Mouse (Mus musculus): Measurements from ENCODE around the gene Birc2. TPM values are rescaled to one million over a fixed set of nuclear protein-coding genes. Genes with fewer than 3 reads are reported as not detected.

The Birc2 gene
- polyA plus RNA-seq, 1 experiment from 2014 or later = 39.8 TPM

GRCm38 (mm10) chr9:7789764-7790575 lies 46.9 kb downstream of the Birc2 start:
- Histone ChIP-seq H3K4me2 (replicated peaks; ENCODE audit: low read depth, low read length) (no peak overlapping the region), H3K9me3 (ENCODE audit: low read length) (no peaks in the 10 kb centered on the region), H3K4me3 (ENCODE audit: low read length) (no peak overlapping the region), H3K27me3 (ENCODE audit: insufficient read depth, low read length) (no peaks in the 10 kb centered on the region), H3K27ac (ENCODE audit: low read length) (no peak overlapping the region), H3K4me1 (ENCODE audit: insufficient read depth, low read length) (no peaks in the 10 kb centered on the region), H3K36me3 (ENCODE audit: insufficient read depth, low read length) (peaks cover 24% of the 10 kb centered on the region), H3K9ac (replicated peaks; ENCODE audit: low read length) (no peak overlapping the region)
- no peak for ATAC-seq (ENCODE audit: low FRiP score, low TSS enrichment)
- WGBS = 77% methylated on average over 8 of the region's 8 CpGs

- WGBS = 72% methylated on average over 6 of the region's 6 CpGs
- Histone ChIP-seq H3K4me1 (ENCODE audit: insufficient read depth, low read length) (no peaks in the 10 kb centered on the region), H3K36me3 (ENCODE audit: insufficient read depth, low read length) (peaks cover 20% of the 10 kb centered on the region), H3K4me3 (ENCODE audit: low read length) (no peak overlapping the region), H3K27me3 (ENCODE audit: insufficient read depth, low read length) (no peaks in the 10 kb centered on the region), H3K4me2 (replicated peaks; ENCODE audit: low read depth, low read length) (no peak overlapping the region), H3K9me3 (ENCODE audit: low read length) (no peaks in the 10 kb centered on the region), H3K9ac (replicated peaks; ENCODE audit: low read length) (no peak overlapping the region), H3K27ac (ENCODE audit: low read length) (no peak overlapping the region)
- no peak for ATAC-seq (ENCODE audit: low FRiP score, low TSS enrichment)
Measured at GRCm38 (mm10) chr9:7788411-7788810, 48.5 kb downstream of the Birc2 start.

- no peaks in the 10 kb centered on the region for H3K9me3 ChIP-seq (ENCODE audit: low read length)
- 90% methylated on average over 7 of the region's 7 CpGs for WGBS
Measured at GRCm38 (mm10) chr9:7786086-7786485, 50.8 kb downstream of the Birc2 start.

GRCm38 (mm10) chr9:7785396-7785795 lies 51.5 kb downstream of the Birc2 start:
- no peaks in the 10 kb centered on the region for H3K27me3 ChIP-seq (ENCODE audit: insufficient read depth, low read length)
- H3K4me2 ChIP-seq (replicated peaks; ENCODE audit: low read depth, low read length) = no peak overlapping the region
- no peaks in the 10 kb centered on the region for H3K4me1 ChIP-seq (ENCODE audit: insufficient read depth, low read length)
- no peaks in the 10 kb centered on the region for H3K9me3 ChIP-seq (ENCODE audit: low read length)
- H3K4me3 ChIP-seq (ENCODE audit: low read length) = no peak overlapping the region
- H3K9ac ChIP-seq (replicated peaks; ENCODE audit: low read length) = no peak overlapping the region
- peaks cover 13% of the 10 kb centered on the region for H3K36me3 ChIP-seq (ENCODE audit: insufficient read depth, low read length)
- no peak for ATAC-seq (ENCODE audit: low FRiP score, low TSS enrichment)
- 81% methylated on average over 3 of the region's 3 CpGs for whole genome bisulfite sequencing
- H3K27ac ChIP-seq (ENCODE audit: low read length) = no peak overlapping the region

More at GRCm38 (mm10) chr9:7786086-7786485, 50.8 kb downstream of the Birc2 start:
- H3K9ac ChIP-seq (replicated peaks; ENCODE audit: low read length) = no peak overlapping the region
- H3K27ac ChIP-seq (ENCODE audit: low read length) = no peak overlapping the region
- no peak overlapping the region for H3K4me2 ChIP-seq (replicated peaks; ENCODE audit: low read depth, low read length)
- H3K36me3 ChIP-seq (ENCODE audit: insufficient read depth, low read length) = peaks cover 13% of the 10 kb centered on the region
- no peak overlapping the region for H3K4me3 ChIP-seq (ENCODE audit: low read length)
- no peaks in the 10 kb centered on the region for H3K4me1 ChIP-seq (ENCODE audit: insufficient read depth, low read length)
- ATAC-seq (ENCODE audit: low FRiP score, low TSS enrichment) = no peak
- no peaks in the 10 kb centered on the region for H3K27me3 ChIP-seq (ENCODE audit: insufficient read depth, low read length)

- Histone ChIP-seq H3K4me2 (replicated peaks; ENCODE audit: low read depth, low read length) (no peak overlapping the region), H3K4me1 (ENCODE audit: insufficient read depth, low read length) (no peaks in the 10 kb centered on the region), H3K4me3 (ENCODE audit: low read length) (no peak overlapping the region), H3K36me3 (ENCODE audit: insufficient read depth, low read length) (peaks cover 13% of the 10 kb centered on the region), H3K9ac (replicated peaks; ENCODE audit: low read length) (no peak overlapping the region), H3K27ac (ENCODE audit: low read length) (peak overlapping the region; percentile 35; the same call in 1 of the 2 replicates), H3K27me3 (ENCODE audit: insufficient read depth, low read length) (no peaks in the 10 kb centered on the region), H3K9me3 (ENCODE audit: low read length) (no peaks in the 10 kb centered on the region)
- 17% methylated on average over 1 of the region's 1 CpGs for WGBS
- peak; percentile 52; the same call in 1 of the 2 replicates for ATAC-seq (ENCODE audit: low FRiP score, low TSS enrichment)
Measured at GRCm38 (mm10) chr9:7784615-7785012, 52.2 kb downstream of the Birc2 start.

- Histone ChIP-seq H3K36me3 (ENCODE audit: insufficient read depth, low read length) (peaks cover 13% of the 10 kb centered on the region), H3K4me2 (replicated peaks; ENCODE audit: low read depth, low read length) (no peak overlapping the region), H3K9ac (replicated peaks; ENCODE audit: low read length) (no peak overlapping the region), H3K27me3 (ENCODE audit: insufficient read depth, low read length) (no peaks in the 10 kb centered on the region), H3K4me3 (ENCODE audit: low read length) (no peak overlapping the region), H3K27ac (ENCODE audit: low read length) (peak overlapping the region; percentile 35; the same call in 1 of the 2 replicates), H3K4me1 (ENCODE audit: insufficient read depth, low read length) (no peaks in the 10 kb centered on the region), H3K9me3 (ENCODE audit: low read length) (no peaks in the 10 kb centered on the region)
- ATAC-seq (ENCODE audit: low FRiP score, low TSS enrichment) = 0 out of 2 replicates have a peak, but pooled peaks have one; percentile 28
- 73% methylated on average over 15 of the region's 15 CpGs for WGBS
Measured at GRCm38 (mm10) chr9:7783823-7784614, 52.8 kb downstream of the Birc2 start.

GRCm38 (mm10) chr9:7780250-7781150 lies 56.4 kb downstream of the Birc2 start:
- Histone ChIP-seq H3K4me1 (ENCODE audit: insufficient read depth, low read length) (no peaks in the 10 kb centered on the region), H3K27me3 (ENCODE audit: insufficient read depth, low read length) (no peaks in the 10 kb centered on the region), H3K9ac (replicated peaks; ENCODE audit: low read length) (no peak overlapping the region), H3K4me2 (replicated peaks; ENCODE audit: low read depth, low read length) (no peak overlapping the region), H3K27ac (ENCODE audit: low read length) (no peak overlapping the region), H3K36me3 (ENCODE audit: insufficient read depth, low read length) (peaks cover 12% of the 10 kb centered on the region), H3K4me3 (ENCODE audit: low read length) (no peak overlapping the region), H3K9me3 (ENCODE audit: low read length) (no peaks in the 10 kb centered on the region)
- WGBS = 94% methylated on average over 8 of the region's 8 CpGs
- ATAC-seq (ENCODE audit: low FRiP score, low TSS enrichment) = no peak

- no peaks in the 10 kb centered on the region for H3K4me1 ChIP-seq (ENCODE audit: insufficient read depth, low read length)
- H3K27me3 ChIP-seq (ENCODE audit: insufficient read depth, low read length) = no peaks in the 10 kb centered on the region
- no peaks in the 10 kb centered on the region for H3K9me3 ChIP-seq (ENCODE audit: low read length)
- H3K4me2 ChIP-seq (replicated peaks; ENCODE audit: low read depth, low read length) = no peak overlapping the region
- ATAC-seq (ENCODE audit: low FRiP score, low TSS enrichment) = no peak
- no peak overlapping the region for H3K27ac ChIP-seq (ENCODE audit: low read length)
- no peak overlapping the region for H3K9ac ChIP-seq (replicated peaks; ENCODE audit: low read length)
- H3K36me3 ChIP-seq (ENCODE audit: insufficient read depth, low read length) = peaks cover 9% of the 10 kb centered on the region; the same call in 1 of the 2 replicates
- 94% methylated on average over 4 of the region's 4 CpGs for WGBS
- H3K4me3 ChIP-seq (ENCODE audit: low read length) = no peak overlapping the region
Measured at GRCm38 (mm10) chr9:7779786-7780185, 57.1 kb downstream of the Birc2 start.

GRCm38 (mm10) chr9:7778771-7779170 lies 58.1 kb downstream of the Birc2 start:
- Histone ChIP-seq H3K4me2 (replicated peaks; ENCODE audit: low read depth, low read length) (no peak overlapping the region), H3K9ac (replicated peaks; ENCODE audit: low read length) (no peak overlapping the region), H3K4me1 (ENCODE audit: insufficient read depth, low read length) (no peaks in the 10 kb centered on the region), H3K36me3 (ENCODE audit: insufficient read depth, low read length) (peaks cover 16% of the 10 kb centered on the region; the same call in 1 of the 2 replicates), H3K27ac (ENCODE audit: low read length) (no peak overlapping the region), H3K27me3 (ENCODE audit: insufficient read depth, low read length) (no peaks in the 10 kb centered on the region), H3K4me3 (ENCODE audit: low read length) (no peak overlapping the region), H3K9me3 (ENCODE audit: low read length) (no peaks in the 10 kb centered on the region)
- WGBS = 75% methylated on average over 7 of the region's 7 CpGs
- ATAC-seq (ENCODE audit: low FRiP score, low TSS enrichment) = no peak

Measured in kidney, embryonic 16.5 days (tissue).